Mouse (Mus musculus) liver, embryonic 15.5 days (tissue): Measurements from ENCODE around the gene Cd59b. TPM values are rescaled to one million over a fixed set of nuclear protein-coding genes. Genes with fewer than 3 reads are reported as not detected.

Experiments used
- ATAC-seq: fragments of 200-750 bp; cut with Nextera tagmentation; 2 replicates; pipeline ENCODE4 v1.8.0; 2017; ENCODE audit warnings: moderate number of reproducible peaks, mild to moderate bottlenecking, moderate library complexity; ENCODE audit not compliant: insufficient read depth
- H3K27ac ChIP-seq: fragments of 300-500 bp; sonication (generic); replicated peaks from 2 replicates; pipeline ENCODE4 v1.5.1; 2015; ENCODE audit warnings: mild to moderate bottlenecking, inconsistent platforms
- H3K27me3 ChIP-seq: fragments of 300-500 bp; sonication (generic); 2 replicates; pipeline ENCODE4 v1.6.1; 2015; ENCODE audit warnings: mild to moderate bottlenecking, inconsistent platforms
- H3K36me3 ChIP-seq: fragments of 300-500 bp; sonication (generic); replicated peaks from 2 replicates; pipeline ENCODE4 v1.6.1; 2015; ENCODE audit warnings: moderate library complexity, mild to moderate bottlenecking, inconsistent platforms
- H3K4me1 ChIP-seq: fragments of 300-500 bp; sonication (generic); replicated peaks from 2 replicates; pipeline ENCODE4 v1.6.1; 2015; ENCODE audit warnings: inconsistent platforms
- H3K4me2 ChIP-seq: fragments of 300-500 bp; sonication (generic); 2 replicates; pipeline ENCODE4 v1.6.1; 2015; ENCODE audit warnings: moderate library complexity, mild to moderate bottlenecking, inconsistent platforms
- H3K4me3 ChIP-seq: fragments of 300-500 bp; sonication (generic); replicated peaks from 2 replicates; pipeline ENCODE4 v1.5.1; 2015; ENCODE audit warnings: mild to moderate bottlenecking, inconsistent platforms
- H3K9ac ChIP-seq: fragments of 300-500 bp; sonication (generic); 2 replicates; pipeline ENCODE4 v1.6.1; 2015; ENCODE audit warnings: moderate library complexity, mild to moderate bottlenecking, inconsistent platforms
- H3K9me3 ChIP-seq: fragments of 300-500 bp; sonication (generic); replicated peaks from 2 replicates; pipeline ENCODE4 v1.6.1; 2016; ENCODE audit warnings: inconsistent platforms
- WGBS: fragments of 180-500 bp; shearing (Covaris S2); methylation state at CpG from one replicate; pipeline ENCODE4 v1.1.7; 2015; ENCODE audit warnings: mixed read lengths; ENCODE audit not compliant: insufficient replicate concordance; 5-methylcytosine and 5-hydroxymethylcytosine counted together
- polyA plus RNA-seq: library from polyadenylated mRNA; unstranded; fragments of >200 nt; fragmentation: Nextera tagmentation; extraction: Ambion mirVana; gene quantifications from 2 replicates; pipeline ENCODE4 v1.2.1, GENCODE M21; 2015

The Cd59b gene
- 11.0 and 11.4 TPM in 2 replicates for polyA plus RNA-seq

DNA sequence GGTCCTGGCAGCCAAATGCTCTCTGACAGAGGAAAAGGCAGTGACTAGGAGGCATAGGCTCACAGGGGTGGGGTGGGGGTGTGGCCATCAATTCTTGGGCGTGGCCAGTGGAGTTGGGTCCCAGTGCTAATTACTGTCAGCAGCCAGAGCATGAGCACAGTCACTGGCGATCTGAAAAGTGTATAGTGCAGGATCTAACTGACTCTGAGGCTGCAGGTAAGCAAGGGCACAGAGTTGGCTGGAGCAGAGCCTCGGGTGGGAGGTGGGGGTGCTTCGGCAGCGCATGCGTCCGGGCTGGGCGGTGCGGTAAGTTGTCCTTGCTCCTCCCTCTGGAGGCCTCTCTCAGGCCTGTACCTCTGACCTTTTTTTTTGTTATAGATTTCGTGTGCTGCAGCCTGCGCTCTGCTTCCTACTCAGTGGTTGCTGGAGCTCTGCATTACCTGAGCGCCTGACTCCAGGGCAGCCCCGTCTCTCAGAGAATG is at the start of gene Cd59b:
Gene Cd59b (plus strand): TSS at position 146 of the 482 bp plus-strand sequence.
- peak within 1 kb of the TSS; percentile 75 for H3K4me2 ChIP-seq
- H3K4me1 ChIP-seq = peaks cover 44% of the 10 kb centered on the region
- H3K9ac ChIP-seq = peak within 1 kb of the TSS; percentile 59
- peak within 1 kb of the TSS; percentile 59 for H3K4me3 ChIP-seq
- H3K9me3 ChIP-seq = no peaks in the 10 kb centered on the region
- H3K27me3 ChIP-seq = no peaks in the 10 kb centered on the region
- peak; percentile 93 for ATAC-seq
- peak within 1 kb of the TSS; percentile 86 for H3K27ac ChIP-seq
- 4% methylated on average over 13 of the region's 13 CpGs for WGBS
- H3K36me3 ChIP-seq = peaks cover 8% of the 10 kb centered on the region; the same call in 1 of the 2 replicates

DNA sequence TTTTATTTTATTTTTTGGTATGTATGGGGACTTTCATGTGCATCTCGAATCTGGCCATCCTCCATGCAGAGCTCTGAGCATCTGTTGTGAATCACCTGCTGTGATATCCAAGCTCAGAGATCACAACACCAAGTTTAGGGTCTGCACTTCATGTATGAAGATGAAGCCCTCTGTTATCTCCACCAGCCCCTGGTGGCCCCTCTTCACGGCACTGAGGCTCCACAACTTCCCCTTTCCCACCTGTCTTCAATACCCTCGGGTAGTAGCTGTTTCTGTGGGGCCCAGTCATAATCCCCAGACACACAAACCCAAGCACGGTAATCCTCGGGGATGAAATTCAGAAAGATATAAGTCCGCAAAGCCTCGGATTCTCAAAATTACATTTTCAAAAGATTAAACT is 46.6 kb upstream of the Cd59b start:
- H3K9ac ChIP-seq = no peak overlapping the region
- peaks cover 8% of the 10 kb centered on the region for H3K4me1 ChIP-seq
- no peak overlapping the region for H3K4me2 ChIP-seq
- 0 out of 2 replicates have a peak, but pooled peaks cover 6% of the 10 kb centered on the region for H3K27me3 ChIP-seq
- H3K9me3 ChIP-seq = no peaks in the 10 kb centered on the region
- 53% methylated on average over 7 of the region's 7 CpGs for WGBS
- H3K27ac ChIP-seq = no peak overlapping the region
- ATAC-seq = no peak
- H3K4me3 ChIP-seq = no peak overlapping the region
- no peaks in the 10 kb centered on the region for H3K36me3 ChIP-seq

DNA sequence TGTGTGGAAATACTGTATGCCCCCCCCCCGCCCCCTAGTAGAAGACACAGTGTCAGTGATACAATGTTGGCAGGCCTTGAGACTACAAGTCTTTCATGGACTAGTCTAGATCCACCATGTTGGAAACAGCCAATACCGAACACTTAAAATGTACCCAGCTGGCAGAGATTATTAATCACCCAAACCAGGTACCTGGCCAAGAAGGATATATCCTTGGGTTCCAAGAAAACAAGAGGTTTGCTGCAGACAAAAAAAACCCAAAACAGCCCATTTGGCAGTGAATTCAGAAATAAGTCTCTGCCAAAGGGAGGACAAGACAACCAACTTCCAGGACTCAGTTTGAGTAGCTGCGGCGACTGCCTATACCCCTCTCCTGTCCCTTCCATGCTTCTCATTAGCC is 45.0 kb upstream of the Cd59b start:
- Histone ChIP-seq H3K4me3 (no peak overlapping the region), H3K4me1 (peaks cover 17% of the 10 kb centered on the region), H3K27ac (no peak overlapping the region), H3K27me3 (0 out of 2 replicates have a peak, but pooled peaks cover 6% of the 10 kb centered on the region), H3K4me2 (no peak overlapping the region), H3K9ac (no peak overlapping the region), H3K36me3 (no peaks in the 10 kb centered on the region), H3K9me3 (no peaks in the 10 kb centered on the region)
- WGBS = 78% methylated on average over 4 of the region's 4 CpGs
- ATAC-seq = no peak

DNA sequence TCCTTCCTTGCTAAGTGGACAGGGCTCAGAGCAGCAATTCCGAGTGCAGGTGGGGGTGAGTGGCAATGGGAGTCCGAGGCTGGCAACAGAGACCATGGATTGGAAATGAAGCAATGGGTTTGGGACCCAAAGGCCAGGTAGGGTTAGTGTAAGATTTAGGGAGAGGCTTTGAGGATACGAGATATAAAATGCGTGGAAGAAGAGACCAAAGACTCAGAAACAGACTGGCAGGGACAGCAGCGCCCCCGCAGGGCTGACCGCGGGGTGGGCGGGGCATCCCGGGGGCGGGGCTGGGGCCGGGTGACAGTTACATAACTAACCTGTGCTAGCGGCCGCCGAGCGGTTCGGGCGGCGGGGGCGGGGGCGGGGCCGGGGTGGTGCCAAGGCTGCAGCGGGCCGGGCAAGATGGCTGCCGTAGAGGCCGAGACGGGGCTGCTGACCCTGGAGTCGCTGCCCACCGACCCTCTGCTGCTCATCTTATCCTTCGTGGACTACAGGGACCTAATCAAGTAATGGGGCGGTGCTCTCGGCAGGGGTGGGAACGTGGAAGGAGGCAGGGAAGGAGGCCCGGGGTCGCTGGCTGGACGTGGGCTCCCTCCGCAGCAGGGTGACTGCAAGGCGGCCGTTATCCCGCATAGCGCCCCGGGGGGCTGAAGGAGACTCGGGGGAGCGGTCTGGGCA is 42.1 kb upstream of the Cd59b start, which contains the start of gene Fbxo3:
Gene Fbxo3 (plus strand): TSS at position 264 of the 681 bp plus-strand sequence.
- Histone ChIP-seq H3K9ac (peak within 1 kb of the TSS; percentile 97), H3K4me2 (peak within 1 kb of the TSS; percentile 81), H3K9me3 (no peaks in the 10 kb centered on the region), H3K27ac (peak within 1 kb of the TSS; percentile 90), H3K4me1 (peaks cover 26% of the 10 kb centered on the region), H3K27me3 (0 out of 2 replicates have a peak, but pooled peaks cover 3% of the 10 kb centered on the region), H3K4me3 (peak within 1 kb of the TSS; percentile 94), H3K36me3 (peaks cover 21% of the 10 kb centered on the region)
- under 1% methylated on average over 41 of the region's 44 CpGs for WGBS
- peak; percentile 91 for ATAC-seq

DNA sequence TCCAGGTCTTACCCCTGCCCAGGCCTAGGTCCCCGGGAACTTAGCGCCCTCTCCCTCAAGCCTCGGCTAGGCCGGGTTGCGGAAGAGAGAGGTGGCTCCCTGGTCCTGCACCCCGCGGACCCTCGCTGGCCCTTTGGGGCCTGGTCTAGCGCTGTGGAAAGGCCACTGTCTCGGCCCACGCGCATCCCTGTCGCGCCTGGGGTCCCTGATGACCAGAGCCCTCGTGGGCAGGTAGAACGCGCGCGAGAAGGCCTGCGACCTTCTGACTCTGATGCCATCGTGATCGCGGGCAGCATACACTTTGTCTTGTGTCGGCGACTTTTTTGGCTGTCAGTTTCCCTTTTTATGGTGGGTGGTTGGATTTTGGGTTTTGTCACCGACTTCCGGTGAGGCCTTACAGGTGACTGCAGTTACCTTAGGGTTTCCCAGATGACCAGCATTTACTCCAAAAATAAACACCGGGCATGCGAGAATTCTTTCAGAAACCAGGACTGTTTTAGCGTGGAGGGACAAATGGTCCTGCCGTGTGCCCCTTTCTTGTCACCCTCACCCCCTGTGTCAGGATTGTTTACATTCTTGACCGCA is 41.4 kb upstream of the Cd59b start, which contains the start of gene 4931422A03Rik:
Gene 4931422A03Rik (minus strand): TSS at position 223 of the 585 bp plus-strand sequence.
- Histone ChIP-seq H3K4me2 (peak within 1 kb of the TSS; percentile 81), H3K27me3 (0 out of 2 replicates have a peak, but pooled peaks cover 3% of the 10 kb centered on the region), H3K27ac (peak within 1 kb of the TSS; percentile 90), H3K9ac (peak within 1 kb of the TSS; percentile 97), H3K4me3 (peak within 1 kb of the TSS; percentile 94), H3K9me3 (no peaks in the 10 kb centered on the region), H3K36me3 (peaks cover 26% of the 10 kb centered on the region), H3K4me1 (peaks cover 26% of the 10 kb centered on the region)
- peak; percentile 38 for ATAC-seq
- under 1% methylated on average over 32 of the region's 32 CpGs for WGBS

DNA sequence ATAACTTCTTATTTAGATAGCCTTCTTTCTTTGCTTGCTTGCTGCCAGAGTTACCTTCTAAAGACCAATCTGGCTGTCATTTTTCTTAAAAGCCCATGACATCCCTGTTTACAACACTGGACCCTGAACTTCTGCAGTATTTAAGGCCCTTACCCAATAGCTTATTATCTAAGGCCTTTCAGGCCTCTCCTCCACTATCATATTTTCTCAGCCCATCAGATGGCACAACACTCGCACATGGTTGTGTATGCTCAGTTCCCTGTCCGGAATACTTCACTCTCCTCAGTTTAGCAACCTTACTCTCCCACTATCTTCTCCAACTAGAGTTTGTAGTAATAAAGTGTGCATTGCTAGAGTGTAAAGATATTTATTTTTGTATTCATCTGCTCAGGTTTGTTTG is 40.6 kb upstream of the Cd59b start:
- 0 out of 2 replicates have a peak, but pooled peaks cover 1% of the 10 kb centered on the region for H3K27me3 ChIP-seq
- H3K9me3 ChIP-seq = no peaks in the 10 kb centered on the region
- peak overlapping the region; percentile 90 for H3K27ac ChIP-seq
- ATAC-seq = peak; percentile 73
- peaks cover 26% of the 10 kb centered on the region for H3K4me1 ChIP-seq
- H3K4me3 ChIP-seq = peak overlapping the region; percentile 94
- H3K9ac ChIP-seq = peak overlapping the region; percentile 97
- H3K4me2 ChIP-seq = peak overlapping the region; percentile 81
- H3K36me3 ChIP-seq = peaks cover 33% of the 10 kb centered on the region
- WGBS = 11% methylated on average over 2 of the region's 2 CpGs

DNA sequence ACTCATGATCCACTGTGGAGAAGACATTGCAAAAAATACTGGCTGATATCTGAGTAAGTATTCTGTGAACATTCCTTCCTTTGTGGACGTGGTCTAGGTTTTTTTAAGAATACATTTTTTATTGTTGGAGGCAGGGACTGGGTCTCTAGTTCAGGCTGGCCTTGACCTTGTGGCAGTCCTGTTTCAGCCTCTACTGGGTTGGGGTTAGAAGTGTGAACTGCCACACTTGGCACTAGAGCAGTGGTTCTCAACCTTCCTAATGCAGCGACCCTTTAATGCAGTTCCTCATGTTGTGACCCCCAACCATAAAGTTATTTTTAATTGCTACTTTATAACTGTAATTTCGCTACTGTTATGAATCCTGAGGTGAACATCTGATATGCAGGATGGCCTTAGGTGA is 39.3 kb upstream of the Cd59b start:
- H3K9ac ChIP-seq = no peak overlapping the region

DNA sequence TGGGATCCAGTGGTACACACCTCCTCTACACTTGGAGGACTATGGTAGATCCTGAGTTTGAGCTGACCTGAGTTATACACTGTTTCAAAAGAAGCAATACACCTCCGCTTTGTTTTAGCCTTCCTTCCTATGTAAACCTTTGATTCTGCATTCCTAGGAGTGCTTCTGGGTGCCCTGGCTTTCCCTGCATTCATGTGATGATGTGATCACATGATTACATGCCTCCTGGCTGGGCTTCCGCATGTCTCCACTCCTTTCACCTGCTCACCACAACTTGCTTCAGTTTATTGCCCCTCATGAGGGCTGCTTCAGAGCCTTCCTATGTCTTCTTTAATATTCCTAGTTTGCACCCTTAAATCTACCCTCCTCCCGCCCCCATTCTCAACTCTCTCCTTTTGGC is 37.6 kb upstream of the Cd59b start:
- no peak for ATAC-seq
- Histone ChIP-seq H3K9ac (no peak overlapping the region), H3K27ac (no peak overlapping the region), H3K4me2 (no peak overlapping the region), H3K4me1 (peaks cover 26% of the 10 kb centered on the region), H3K36me3 (peaks cover 59% of the 10 kb centered on the region), H3K9me3 (no peaks in the 10 kb centered on the region), H3K27me3 (no peaks in the 10 kb centered on the region), H3K4me3 (no peak overlapping the region)
- WGBS = 81% methylated on average over 3 of the region's 3 CpGs

More for the DNA sequence above, 39.3 kb upstream of the Cd59b start:
- no peak for ATAC-seq
- Histone ChIP-seq H3K27ac (peak overlapping the region; percentile 90; the same call in 1 of the 2 replicates), H3K4me3 (no peak overlapping the region), H3K4me1 (peaks cover 30% of the 10 kb centered on the region), H3K4me2 (peak overlapping the region; percentile 81), H3K27me3 (no peaks in the 10 kb centered on the region), H3K9me3 (no peaks in the 10 kb centered on the region), H3K36me3 (peaks cover 44% of the 10 kb centered on the region)
- WGBS = 73% methylated on average over 3 of the region's 3 CpGs

DNA sequence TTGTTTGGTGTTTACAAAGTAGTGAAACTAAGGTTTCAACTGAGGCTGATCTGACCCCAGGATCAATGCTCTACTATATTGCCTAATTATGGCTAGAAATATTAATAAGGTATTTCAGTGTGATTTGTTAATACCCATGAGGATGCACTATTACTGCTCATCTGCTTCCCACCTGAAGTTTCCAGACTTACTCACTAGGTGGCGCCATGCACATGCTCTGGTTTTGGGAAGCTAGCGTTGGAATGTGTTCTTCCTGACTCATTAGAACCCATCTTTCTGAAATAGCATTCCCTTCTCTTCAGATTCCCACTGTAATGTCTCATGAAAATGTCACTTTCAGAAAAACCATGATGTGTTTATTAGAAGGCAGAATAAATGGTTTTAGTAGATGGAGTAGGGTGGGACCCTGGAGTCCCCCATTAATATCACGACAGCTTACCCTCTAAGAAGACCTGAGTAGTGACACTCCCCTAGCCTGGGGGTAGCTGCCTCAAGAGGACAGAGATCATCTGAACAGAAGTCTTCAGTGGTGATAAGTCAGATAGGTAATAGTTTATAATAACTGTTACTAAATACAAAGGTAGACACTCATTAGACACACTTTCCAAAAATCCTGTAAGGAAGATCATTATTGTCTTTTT is 34.7 kb upstream of the Cd59b start:
- H3K9me3 ChIP-seq = no peaks in the 10 kb centered on the region
- peak; percentile 49; the same call in 1 of the 2 replicates for ATAC-seq
- H3K4me1 ChIP-seq = peaks cover 10% of the 10 kb centered on the region
- H3K36me3 ChIP-seq = peaks cover 86% of the 10 kb centered on the region
- H3K27me3 ChIP-seq = no peaks in the 10 kb centered on the region
- no peak overlapping the region for H3K4me3 ChIP-seq
- no peak overlapping the region for H3K9ac ChIP-seq
- no peak overlapping the region for H3K4me2 ChIP-seq
- H3K27ac ChIP-seq = peak overlapping the region; percentile 34; the same call in 1 of the 2 replicates
- 34% methylated on average over 3 of the region's 3 CpGs for WGBS

DNA sequence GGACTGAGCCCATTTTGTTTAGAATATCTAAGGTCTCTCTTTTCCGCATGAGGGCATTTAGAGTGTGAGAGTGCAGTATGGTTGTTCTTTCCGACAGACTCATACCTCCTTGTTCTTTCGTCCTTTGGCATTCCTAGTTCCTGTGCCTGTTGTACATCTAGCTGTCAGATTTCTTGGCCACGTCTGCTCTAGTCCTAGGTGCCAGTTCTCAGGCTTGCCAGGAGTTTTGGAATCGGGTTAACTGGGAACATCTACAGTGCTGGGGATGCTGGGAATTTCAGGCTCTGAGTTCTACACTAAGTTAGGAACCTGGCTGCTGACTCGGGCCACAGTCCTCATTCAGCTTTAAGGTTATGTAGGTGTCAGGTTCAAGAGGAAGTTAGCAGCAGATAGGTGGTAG is 34.1 kb upstream of the Cd59b start:
- H3K27ac ChIP-seq = peak overlapping the region; percentile 57; the same call in 1 of the 2 replicates
- ATAC-seq = no peak
- H3K4me1 ChIP-seq = peaks cover 9% of the 10 kb centered on the region
- H3K27me3 ChIP-seq = no peaks in the 10 kb centered on the region
- no peak overlapping the region for H3K4me2 ChIP-seq
- no peaks in the 10 kb centered on the region for H3K9me3 ChIP-seq
- 85% methylated on average over 6 of the region's 6 CpGs for WGBS
- no peak overlapping the region for H3K4me3 ChIP-seq
- peaks cover 88% of the 10 kb centered on the region for H3K36me3 ChIP-seq
- H3K9ac ChIP-seq = peak overlapping the region; percentile 12; the same call in 1 of the 2 replicates
